Mouse (Mus musculus) gastrocnemius, adult 2 months (tissue): ENCODE data around the gene Igsf9. TPM values are rescaled to one million over a fixed set of nuclear protein-coding genes. Genes with fewer than 3 reads are reported as not detected.

Source experiments
- DNase-seq: peaks from one replicate; pipeline ENCODE4 v3.0.0; 2022
- H3K27ac ChIP-seq: fragments of 200-600 bp; 2 replicates; pipeline ENCODE4 v1.8.1; 2022; ENCODE audit warnings: mild to moderate bottlenecking
- H3K4me3 ChIP-seq: fragments of 200-600 bp; 2 replicates; pipeline ENCODE4 v1.8.1; 2022; ENCODE audit warnings: mild to moderate bottlenecking, moderate library complexity
- CTCF ChIP-seq: fragments of 200-600 bp; IDR thresholded peaks from 2 replicates; pipeline ENCODE4 v1.8.1; 2022; ENCODE audit warnings: antibody characterized with exemption, mild to moderate bottlenecking, moderate library complexity
- intact Hi-C: fragments of 180-260 bp; cut with DNase I; formaldehyde crosslinking; loops from one replicate; pipeline ENCODE4 v1.15.1; 2025
- total RNA-seq, 2 experiments: library from RNA; stranded (reverse); gene quantifications; 2 replicates each; pipeline ENCODE4 v1.2.3; 2021

Igsf9 gene
- total RNA-seq, 2 experiments from 2014 or later: 0.67 TPM; not detected in 1

GRCm38 (mm10) chr1:172530544-172531220, 49.1 kb downstream of the Igsf9 start:
- TF ChIP-seq CTCF: no peak
- Histone ChIP-seq H3K27ac (no peak overlapping the region), H3K4me3 (no peak overlapping the region)
- DNase-seq: no peak
- intact Hi-C loops: no loop called here

GRCm38 (mm10) chr1:172532551-172532950, 51.0 kb downstream of the Igsf9 start:
- intact Hi-C loops: no loop called here
- DNase-seq: no peak
- no peak for TF ChIP-seq CTCF
- peak overlapping the region; percentile 19 for H3K4me3 ChIP-seq
- no peak overlapping the region for H3K27ac ChIP-seq

- Histone ChIP-seq H3K27ac (no peak overlapping the region), H3K4me3 (no peak overlapping the region)
- intact Hi-C loops: no loop called here
- no peak for TF ChIP-seq CTCF
- no peak for DNase-seq
Observed at GRCm38 (mm10) chr1:172535116-172535515, 53.5 kb downstream of the Igsf9 start.

- no peak overlapping the region for H3K4me3 ChIP-seq
- intact Hi-C loops: no loop called here
- DNase-seq: no peak
- no peak overlapping the region for H3K27ac ChIP-seq
- no peak for TF ChIP-seq CTCF
Observed at GRCm38 (mm10) chr1:172539827-172540226, 58.2 kb downstream of the Igsf9 start.

GRCm38 (mm10) chr1:172540283-172540820, 58.8 kb downstream of the Igsf9 start:
- no peak for DNase-seq
- intact Hi-C loops: no loop called here
- H3K27ac ChIP-seq: no peak overlapping the region
- H3K4me3 ChIP-seq: no peak overlapping the region
- TF ChIP-seq CTCF: no peak

- intact Hi-C loops: no loop called here
- TF ChIP-seq CTCF: no peak
- Histone ChIP-seq H3K27ac (no peak overlapping the region), H3K4me3 (no peak overlapping the region)
- DNase-seq: no peak
Observed at GRCm38 (mm10) chr1:172546062-172546461, 64.5 kb downstream of the Igsf9 start.

Other genes with a start within 250 kb of the Igsf9 start
- gene Atp1a4, start 223.4 kb upstream of the Igsf9 start, total RNA-seq: under 1 TPM; 0.20 to 0.43 TPM
- 1 to 10 TPM; 7.4 to 8.3 TPM for gene Igsf8, start 220.1 kb upstream of the Igsf9 start, total RNA-seq
- 1,000 to 10,000 TPM in 1 of 2 experiments, 100 to 1,000 TPM in 1; 838 to 1,060 TPM for gene Atp1a2, start 183.7 kb upstream of the Igsf9 start, total RNA-seq
- gene Kcnj9, start 152.5 kb upstream of the Igsf9 start, total RNA-seq: not detected
- under 1 TPM in 1 of 2 experiments, not detected in 1; 0.06 TPM for gene Kcnj10, start 140.6 kb upstream of the Igsf9 start, total RNA-seq
- 1 to 10 TPM; 3.8 to 3.9 TPM for gene Pigm, start 105.2 kb upstream of the Igsf9 start, total RNA-seq
- under 1 TPM in 1 of 2 experiments, not detected in 1; 0.22 TPM for gene Slamf9, start 6.4 kb upstream of the Igsf9 start, total RNA-seq
- gene Tagln2, start 18.3 kb downstream of the Igsf9 start, total RNA-seq: 10 to 100 TPM; 16.4 to 23.4 TPM
- not detected for gene Cfap45, start 39.0 kb downstream of the Igsf9 start, total RNA-seq
- not detected for gene Vsig8, start 74.2 kb downstream of the Igsf9 start, total RNA-seq
- under 1 TPM in 1 of 2 experiments, not detected in 1; 0.14 TPM for gene Slamf8, start 108.8 kb downstream of the Igsf9 start, total RNA-seq
- gene Fcrl6, start 120.8 kb downstream of the Igsf9 start, total RNA-seq: not detected
- 10 to 100 TPM; 32.4 to 33.4 TPM for gene Dusp23, start 151.2 kb downstream of the Igsf9 start, total RNA-seq
- under 1 TPM in 1 of 2 experiments, not detected in 1; 0.14 TPM for gene Crp, start 216.3 kb downstream of the Igsf9 start, total RNA-seq